Mouse (Mus musculus): ENCODE results near the gene Gm49318. TPM values are rescaled to one million over a fixed set of nuclear protein-coding genes. Genes with fewer than 3 reads are reported as not detected.

The Gm49318 gene
- polyA plus RNA-seq, 1 experiment from 2014 or later = not detected

GRCm38 (mm10) chr9:22049721-22050270 lies 21.3 kb downstream of the Gm49318 start:
- ATAC-seq (no peak), DNase-seq (ENCODE audit: low spot score) (no peak)
- H3K9ac ChIP-seq (replicated peaks; ENCODE audit: low read depth) = no peak overlapping the region
- H3K4me2 ChIP-seq (replicated peaks; ENCODE audit: low read depth, low read length) = no peak overlapping the region
- H3K4me1 ChIP-seq (ENCODE audit: insufficient read depth, low read depth, low read length) = peaks cover 3% of the 10 kb centered on the region; the same call in 1 of the 2 replicates
- no peak overlapping the region for H3K27ac ChIP-seq (ENCODE audit: low read length)
- peaks cover 46% of the 10 kb centered on the region for H3K27me3 ChIP-seq (replicated peaks; ENCODE audit: insufficient read depth, low read length)
- H3K9me3 ChIP-seq (ENCODE audit: low read length) = no peaks in the 10 kb centered on the region
- no peak overlapping the region for H3K4me3 ChIP-seq (ENCODE audit: low read depth, low read length)
- TF ChIP-seq CTCF (IDR thresholded peaks at IDR 0.05) (no peak), EP300 (IDR thresholded peaks at IDR 0.05) (no peak)
- WGBS = 57% methylated on average over 4 of the region's 4 CpGs
- H3K36me3 ChIP-seq (ENCODE audit: insufficient read depth, low read length) = no peaks in the 10 kb centered on the region

GRCm38 (mm10) chr9:22049315-22049714 lies 21.7 kb downstream of the Gm49318 start:
- Histone ChIP-seq H3K27ac (ENCODE audit: low read length) (no peak overlapping the region), H3K4me1 (ENCODE audit: insufficient read depth, low read depth, low read length) (0 out of 2 replicates have a peak, but pooled peaks cover 3% of the 10 kb centered on the region), H3K4me3 (ENCODE audit: low read depth, low read length) (no peak overlapping the region), H3K4me2 (replicated peaks; ENCODE audit: low read depth, low read length) (no peak overlapping the region), H3K27me3 (replicated peaks; ENCODE audit: insufficient read depth, low read length) (peaks cover 41% of the 10 kb centered on the region), H3K9ac (replicated peaks; ENCODE audit: low read depth) (no peak overlapping the region), H3K36me3 (ENCODE audit: insufficient read depth, low read length) (no peaks in the 10 kb centered on the region), H3K9me3 (ENCODE audit: low read length) (no peaks in the 10 kb centered on the region)
- WGBS = 66% methylated on average over 11 of the region's 11 CpGs
- ATAC-seq (no peak), DNase-seq (ENCODE audit: low spot score) (no peak)
- no peak for TF ChIP-seq EP300 (IDR thresholded peaks at IDR 0.05)

GRCm38 (mm10) chr9:22047329-22047728 lies 23.7 kb downstream of the Gm49318 start:
- WGBS = 49% methylated on average over 9 of the region's 9 CpGs
- no peaks in the 10 kb centered on the region for H3K36me3 ChIP-seq (ENCODE audit: insufficient read depth, low read length)
- no peaks in the 10 kb centered on the region for H3K9me3 ChIP-seq (ENCODE audit: low read length)
- no peak for ATAC-seq
- 0 out of 2 replicates have a peak, but pooled peaks cover 3% of the 10 kb centered on the region for H3K4me1 ChIP-seq (ENCODE audit: insufficient read depth, low read depth, low read length)
- peaks cover 28% of the 10 kb centered on the region for H3K27me3 ChIP-seq (replicated peaks; ENCODE audit: insufficient read depth, low read length)
- no peak for DNase-seq (ENCODE audit: low spot score)
- no peak overlapping the region for H3K9ac ChIP-seq (replicated peaks; ENCODE audit: low read depth)
- H3K4me2 ChIP-seq (replicated peaks; ENCODE audit: low read depth, low read length) = no peak overlapping the region
- TF ChIP-seq CTCF (IDR thresholded peaks at IDR 0.05) = no peak
- TF ChIP-seq EP300 (IDR thresholded peaks at IDR 0.05) = no peak
- H3K27ac ChIP-seq (ENCODE audit: low read length) = no peak overlapping the region
- no peak overlapping the region for H3K4me3 ChIP-seq (ENCODE audit: low read depth, low read length)

GRCm38 (mm10) chr9:22041832-22042231 lies 29.2 kb downstream of the Gm49318 start:
- Histone ChIP-seq H3K4me3 (ENCODE audit: low read depth, low read length) (no peak overlapping the region), H3K9ac (replicated peaks; ENCODE audit: low read depth) (no peak overlapping the region), H3K4me2 (replicated peaks; ENCODE audit: low read depth, low read length) (no peak overlapping the region), H3K27me3 (replicated peaks; ENCODE audit: insufficient read depth, low read length) (no peaks in the 10 kb centered on the region), H3K27ac (ENCODE audit: low read length) (no peak overlapping the region), H3K4me1 (ENCODE audit: insufficient read depth, low read depth, low read length) (no peaks in the 10 kb centered on the region), H3K36me3 (ENCODE audit: insufficient read depth, low read length) (no peaks in the 10 kb centered on the region), H3K9me3 (ENCODE audit: low read length) (no peaks in the 10 kb centered on the region)
- TF ChIP-seq CTCF (IDR thresholded peaks at IDR 0.05) (no peak), EP300 (IDR thresholded peaks at IDR 0.05) (no peak)
- no peak for ATAC-seq
- DNase-seq (ENCODE audit: low spot score) = no peak
- WGBS = 47% methylated on average over 2 of the region's 2 CpGs

- WGBS = 43% methylated on average over 10 of the region's 10 CpGs
- no peak overlapping the region for H3K4me3 ChIP-seq (ENCODE audit: low read depth, low read length)
- no peaks in the 10 kb centered on the region for H3K4me1 ChIP-seq (ENCODE audit: insufficient read depth, low read depth, low read length)
- H3K9ac ChIP-seq (replicated peaks; ENCODE audit: low read depth) = no peak overlapping the region
- no peaks in the 10 kb centered on the region for H3K36me3 ChIP-seq (ENCODE audit: insufficient read depth, low read length)
- H3K27ac ChIP-seq (ENCODE audit: low read length) = no peak overlapping the region
- no peak for ATAC-seq
- H3K9me3 ChIP-seq (ENCODE audit: low read length) = no peaks in the 10 kb centered on the region
- DNase-seq (ENCODE audit: low spot score) = no peak
- no peak for TF ChIP-seq EP300 (IDR thresholded peaks at IDR 0.05)
- no peak for TF ChIP-seq CTCF (IDR thresholded peaks at IDR 0.05)
- no peaks in the 10 kb centered on the region for H3K27me3 ChIP-seq (replicated peaks; ENCODE audit: insufficient read depth, low read length)
- no peak overlapping the region for H3K4me2 ChIP-seq (replicated peaks; ENCODE audit: low read depth, low read length)
Measured at GRCm38 (mm10) chr9:22037826-22038225, 33.2 kb downstream of the Gm49318 start.

- no peak overlapping the region for H3K4me2 ChIP-seq (replicated peaks; ENCODE audit: low read depth, low read length)
- no peak overlapping the region for H3K27ac ChIP-seq (ENCODE audit: low read length)
- ATAC-seq (no peak), DNase-seq (ENCODE audit: low spot score) (no peak)
- H3K9ac ChIP-seq (replicated peaks; ENCODE audit: low read depth) = no peak overlapping the region
- no peaks in the 10 kb centered on the region for H3K27me3 ChIP-seq (replicated peaks; ENCODE audit: insufficient read depth, low read length)
- WGBS = 57% methylated on average over 6 of the region's 6 CpGs
- H3K9me3 ChIP-seq (ENCODE audit: low read length) = no peaks in the 10 kb centered on the region
- H3K36me3 ChIP-seq (ENCODE audit: insufficient read depth, low read length) = no peaks in the 10 kb centered on the region
- no peaks in the 10 kb centered on the region for H3K4me1 ChIP-seq (ENCODE audit: insufficient read depth, low read depth, low read length)
- H3K4me3 ChIP-seq (ENCODE audit: low read depth, low read length) = no peak overlapping the region
- TF ChIP-seq CTCF (IDR thresholded peaks at IDR 0.05) (no peak), EP300 (IDR thresholded peaks at IDR 0.05) (no peak)
Measured at GRCm38 (mm10) chr9:22035300-22036044, 35.6 kb downstream of the Gm49318 start.

All from lung, postnatal 0 days (tissue).